Mouse (Mus musculus) stomach, adult 2 months (tissue): ENCODE results near the gene Dnajb1. TPM values are rescaled to one million over a fixed set of nuclear protein-coding genes. Genes with fewer than 3 reads are reported as not detected.

Experiments used
- polyA plus RNA-seq: library from polyadenylated mRNA; depleted of rRNA; stranded (reverse); fragments of >200 nt; gene quantifications from 2 replicates; pipeline ENCODE4 v1.2.3, GENCODE M21; 2012; rRNA removed

The Dnajb1 gene
- polyA plus RNA-seq: 14.1 and 16.2 TPM in 2 replicates

DNA sequence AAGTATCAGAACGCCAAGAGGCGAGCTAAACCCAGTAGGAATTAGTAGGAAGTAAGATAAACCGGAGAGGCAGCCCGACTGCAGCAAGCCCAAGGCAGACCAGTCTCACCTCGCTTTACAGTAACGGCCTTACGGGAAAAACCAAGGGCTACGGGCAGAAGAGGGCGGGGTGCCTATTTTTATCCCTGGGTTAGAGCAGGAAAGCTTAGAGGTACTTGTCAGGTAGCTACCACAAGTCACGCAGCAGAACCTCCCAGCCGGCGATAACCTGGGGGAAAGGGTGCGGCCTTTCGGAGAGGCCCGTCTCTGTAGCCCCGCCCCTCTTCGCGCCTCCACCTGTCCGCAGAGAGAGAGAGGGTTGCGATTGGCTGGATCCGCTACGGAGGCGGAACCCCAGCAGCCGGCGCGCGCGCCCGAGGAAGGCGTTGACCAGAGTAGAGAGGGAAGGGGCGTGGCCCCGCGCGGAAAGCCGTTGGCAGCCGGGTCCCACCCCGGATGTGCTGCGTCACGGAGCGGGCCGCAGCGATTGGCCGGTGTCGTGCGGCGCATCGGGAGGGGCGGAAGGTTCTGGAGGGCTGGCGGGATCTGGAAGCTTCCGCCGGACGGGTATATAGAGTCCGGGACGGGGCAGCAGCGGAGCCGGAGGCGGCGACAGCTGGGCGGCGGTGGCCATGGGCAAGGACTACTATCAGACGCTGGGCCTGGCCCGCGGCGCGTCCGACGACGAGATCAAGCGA, at the start of gene Dnajb1, which contains the start of gene Tecr:
TSS of gene Dnajb1 (plus strand) at position 533 of the 737 bp plus-strand sequence.
TSS of gene Tecr (minus strand) at position 311 of the 737 bp plus-strand sequence.

GRCm38 (mm10) chr8:83566469-83567395, 41.3 kb upstream of the Dnajb1 start, which contains the start of gene Ndufb7:
Ndufb7 (plus strand) TSS chr8:83566671.

GRCm38 (mm10) chr8:83652030-83652743, 44.2 kb downstream of the Dnajb1 start, which contains the start of gene Gipc1:
Gipc1 (plus strand) TSS chr8:83652677.

Other genes starting within 250 kb of the Dnajb1 start
- gene Clgn, start 218.3 kb upstream of the Dnajb1 start, polyA plus RNA-seq: 0.03 TPM in 1 of 2 replicates, not detected in the other
- gene Scoc, start 149.8 kb upstream of the Dnajb1 start, polyA plus RNA-seq: 0.21 and 0.76 TPM in 2 replicates
- gene Olfr370, start 72.4 kb upstream of the Dnajb1 start, polyA plus RNA-seq: not detected in 2 replicates
- gene Ndufb7, start 41.5 kb upstream of the Dnajb1 start, polyA plus RNA-seq: 276 and 408 TPM in 2 replicates
- gene Tecr, start 222 bp upstream of the Dnajb1 start, polyA plus RNA-seq: 362 and 364 TPM in 2 replicates
- 63.4 and 77.2 TPM in 2 replicates for gene Gipc1, start 44.5 kb downstream of the Dnajb1 start, polyA plus RNA-seq
- 9.7 and 11.4 TPM in 2 replicates for gene Ptger1, start 58.5 kb downstream of the Dnajb1 start, polyA plus RNA-seq
- 59.5 and 71.9 TPM in 2 replicates for gene Pkn1, start 91.0 kb downstream of the Dnajb1 start, polyA plus RNA-seq
- 19.2 and 21.8 TPM in 2 replicates for gene Ddx39, start 107.0 kb downstream of the Dnajb1 start, polyA plus RNA-seq
- 20.3 and 23.7 TPM in 2 replicates for gene Adgre5, start 133.1 kb downstream of the Dnajb1 start, polyA plus RNA-seq